Mouse (Mus musculus) heart, adult 8-10 months (tissue): Measurements from ENCODE around the gene Olfr248. TPM values are rescaled to one million over a fixed set of nuclear protein-coding genes. Genes with fewer than 3 reads are reported as not detected.
"Not testable (repeated sequence)": the region's sequence is repeated elsewhere in the genome, so short reads cannot be mapped to it uniquely, and the experiment has no call there.

Experiments used
- DNase-seq: peaks from one replicate; pipeline ENCODE4 v3.0.0; 2022; ENCODE audit warnings: low spot score
- total RNA-seq, 4 experiments: library from RNA; stranded (reverse); gene quantifications; 2 replicates each; pipeline ENCODE4 v1.2.4; 2022

Olfr248 gene
- total RNA-seq: not detected

- DNase-seq: no peak
These were observed at the start of gene Olfr248 for GRCm38 (mm10) chr1:174390746-174391145. TSS of gene Olfr248 (plus strand) at chr1:174391046.

GRCm38 (mm10) chr1:174353636-174354035, 37.2 kb upstream of the Olfr248 start:
- DNase-seq: not testable (repeated sequence)

- DNase-seq: no peak
These were observed 36.2 kb upstream of the Olfr248 start for GRCm38 (mm10) chr1:174354640-174355039.

- no peak for DNase-seq
These were observed 25.9 kb upstream of the Olfr248 start, which contains the start of gene Olfr417 for GRCm38 (mm10) chr1:174364882-174365451. TSS of gene Olfr417 (plus strand) at chr1:174365122.

- DNase-seq: no peak
These were observed 17.0 kb upstream of the Olfr248 start for GRCm38 (mm10) chr1:174373799-174374198.

- DNase-seq: no peak
These were observed 32.1 kb downstream of the Olfr248 start for GRCm38 (mm10) chr1:174422959-174423358.

- DNase-seq: no peak
These were observed 32.9 kb downstream of the Olfr248 start, which contains the start of gene Olfr414 for GRCm38 (mm10) chr1:174423764-174424163. TSS of gene Olfr414 (plus strand) at chr1:174424064.

- no peak for DNase-seq
These were observed 35.5 kb downstream of the Olfr248 start for GRCm38 (mm10) chr1:174426180-174426986.

- no peak for DNase-seq
These were observed 36.6 kb downstream of the Olfr248 start for GRCm38 (mm10) chr1:174427402-174427801.

- no peak for DNase-seq
These were observed 37.6 kb downstream of the Olfr248 start for GRCm38 (mm10) chr1:174428407-174428806.

GRCm38 (mm10) chr1:174434121-174434520, 43.3 kb downstream of the Olfr248 start:
- DNase-seq: no peak

Other genes starting within 250 kb of the Olfr248 start
- not detected for gene Olfr420, start 235.4 kb upstream of the Olfr248 start, total RNA-seq
- 10 to 100 TPM in 1 of 4 experiments, 1 to 10 TPM in 3; 8.1 to 10.7 (median 8.8) TPM for gene Spta1, start 218.3 kb upstream of the Olfr248 start, total RNA-seq
- not detected for gene Olfr419, start 139.0 kb upstream of the Olfr248 start, total RNA-seq
- gene Mptx1, start 60.5 kb upstream of the Olfr248 start, total RNA-seq: not detected
- gene Olfr417, start 25.9 kb upstream of the Olfr248 start, total RNA-seq: not detected
- gene Olfr414, start 33.0 kb downstream of the Olfr248 start, total RNA-seq: not detected
- not detected for gene Olfr220, start 51.0 kb downstream of the Olfr248 start, total RNA-seq
- gene Fmn2, start 110.8 kb downstream of the Olfr248 start, total RNA-seq: 1 to 10 TPM in 1 of 4 experiments, under 1 TPM in 3; 0.12 to 1.0 (median 0.18) TPM